Mouse (Mus musculus) brain, embryonic 18.5 days (tissue): Measurements from ENCODE around the gene Uaca.
A peak's percentile ranks its signal among the peaks of the same experiment; 100 is the strongest.

Source experiments
- DNase-seq: peaks from one replicate; pipeline ENCODE4 v3.0.0-alpha.2; 2012; ENCODE audit warnings: low read depth, low spot score

Gene Uaca

DNA sequence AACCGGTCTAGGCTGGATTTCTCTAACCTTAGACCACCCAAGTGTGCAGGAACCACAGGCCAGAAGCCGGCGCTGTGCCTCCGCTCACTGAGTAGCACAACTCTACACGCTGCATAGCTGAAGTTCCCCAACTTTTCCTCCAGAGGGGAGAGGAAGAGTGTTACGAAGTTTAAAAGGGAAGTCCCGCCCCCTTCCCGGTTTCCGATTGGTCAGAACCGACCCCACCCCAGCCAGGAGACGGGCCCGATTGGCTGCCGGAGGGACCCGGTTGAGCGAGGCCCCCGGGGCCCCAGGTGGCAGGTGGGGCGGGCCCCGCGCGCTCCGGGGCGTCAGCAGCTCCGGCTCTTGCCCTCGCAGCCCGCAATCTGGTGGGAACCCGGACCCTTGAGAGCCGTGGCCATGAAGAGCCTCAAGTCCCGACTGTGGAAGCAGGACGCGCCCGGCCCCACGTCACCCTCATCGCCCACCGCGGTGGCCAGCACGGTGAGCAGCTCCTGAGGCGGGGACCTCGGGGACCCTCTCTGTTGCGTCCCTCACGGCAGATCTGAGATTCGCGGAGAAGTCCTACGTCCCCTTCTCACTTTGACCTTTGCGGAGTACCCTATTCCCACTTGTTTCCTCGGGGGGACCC, at the start of gene Uaca:
Gene Uaca, plus strand, starts transcription at position 333 of the 631 bp plus-strand sequence.
- DNase-seq = peak; percentile 58

DNA sequence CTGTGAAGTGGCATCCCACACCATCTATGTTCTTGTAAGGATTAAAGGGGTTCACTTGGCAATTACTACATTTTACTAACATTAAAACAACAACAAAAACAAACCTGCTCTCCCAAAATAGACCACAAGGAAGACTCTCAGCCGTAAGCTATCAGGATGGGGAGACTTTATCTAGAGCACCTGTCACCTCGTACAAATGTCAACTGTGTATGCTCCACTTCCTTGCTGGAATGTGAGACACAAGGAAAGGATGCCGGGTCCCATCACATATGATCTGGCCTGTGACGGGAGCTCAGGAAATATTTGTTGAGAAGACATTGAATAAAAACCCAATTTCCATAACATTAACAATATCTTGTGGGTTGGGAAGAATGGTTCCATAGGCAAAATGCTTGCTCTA, 49.4 kb upstream of the Uaca start:
- DNase-seq = no peak

DNA sequence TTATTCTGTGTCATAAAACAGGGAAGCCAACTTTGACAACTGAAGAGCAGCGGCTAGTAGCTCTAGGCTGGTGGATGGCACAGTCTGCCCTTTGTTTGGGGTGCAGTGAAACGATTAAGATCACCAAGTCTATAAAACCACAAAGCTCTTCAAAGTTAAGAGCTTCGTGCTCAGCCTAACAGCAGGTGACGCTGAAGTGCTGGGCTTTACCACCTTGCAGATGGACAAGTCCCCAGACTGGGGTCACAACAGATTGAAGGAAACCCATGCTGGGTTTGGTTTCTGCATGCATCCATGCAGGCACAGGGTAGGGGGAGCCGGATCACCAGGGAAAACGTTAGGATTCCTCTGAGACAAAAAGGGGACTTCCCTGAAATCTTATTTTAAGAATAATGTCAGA, 47.8 kb upstream of the Uaca start:
- DNase-seq = no peak

DNA sequence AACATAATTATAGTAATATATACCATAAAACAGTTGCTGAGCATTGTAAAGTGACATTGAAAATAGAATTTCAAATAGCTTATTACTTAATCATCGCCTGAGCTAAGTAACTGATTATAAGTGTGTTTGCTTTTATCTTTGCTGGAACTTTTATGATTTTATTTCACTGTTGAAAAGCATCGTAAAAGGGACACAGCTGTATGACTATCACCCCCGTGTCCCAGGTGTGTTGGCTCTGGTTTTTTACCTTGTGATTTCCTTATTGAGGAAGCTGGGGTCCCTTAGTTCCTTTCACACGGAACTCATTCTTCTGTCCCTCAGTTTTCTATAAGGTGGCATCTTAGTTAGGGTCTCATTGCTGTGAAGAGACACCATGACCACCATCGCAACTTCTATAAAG, 46.7 kb upstream of the Uaca start:
- DNase-seq = no peak

DNA sequence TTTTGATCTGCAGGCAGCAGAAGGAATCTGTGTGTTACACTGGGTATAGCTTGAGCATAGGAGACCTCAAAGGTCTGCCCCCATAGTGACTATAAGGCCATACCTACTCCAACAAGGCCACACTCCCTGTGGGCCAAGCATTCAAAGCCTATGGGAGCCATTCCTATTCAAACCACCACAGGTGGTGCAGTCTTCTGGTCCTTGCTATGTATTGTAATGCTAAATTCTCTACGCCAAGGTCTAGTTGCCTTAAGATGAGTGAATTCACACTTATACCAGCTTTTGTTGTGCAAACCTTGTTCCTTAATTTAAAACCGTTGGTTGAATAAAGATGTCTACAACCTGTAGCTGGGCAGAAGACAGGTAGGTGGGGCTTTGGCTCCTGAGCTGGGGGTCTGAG, 46.2 kb upstream of the Uaca start:
- no peak for DNase-seq

DNA sequence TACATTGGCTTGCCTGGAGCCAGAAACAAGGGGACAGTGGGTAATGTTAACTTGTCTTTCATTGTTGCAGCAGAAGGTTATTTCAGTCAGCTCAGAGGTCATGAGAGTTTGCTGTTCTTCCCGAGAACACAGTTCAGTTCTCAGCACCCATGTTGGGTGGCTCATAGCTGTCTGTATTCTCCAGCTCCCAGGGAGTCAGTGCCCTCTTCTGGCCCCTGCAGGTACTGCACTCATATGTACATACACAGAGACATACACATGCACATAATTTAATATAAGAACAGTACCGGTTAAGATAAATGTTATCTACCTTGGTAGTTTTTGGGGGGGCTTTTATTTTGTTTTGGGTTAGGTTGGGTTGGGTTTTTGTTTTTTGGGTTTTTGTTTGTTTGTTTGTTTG, 45.2 kb upstream of the Uaca start:
- no peak for DNase-seq

DNA sequence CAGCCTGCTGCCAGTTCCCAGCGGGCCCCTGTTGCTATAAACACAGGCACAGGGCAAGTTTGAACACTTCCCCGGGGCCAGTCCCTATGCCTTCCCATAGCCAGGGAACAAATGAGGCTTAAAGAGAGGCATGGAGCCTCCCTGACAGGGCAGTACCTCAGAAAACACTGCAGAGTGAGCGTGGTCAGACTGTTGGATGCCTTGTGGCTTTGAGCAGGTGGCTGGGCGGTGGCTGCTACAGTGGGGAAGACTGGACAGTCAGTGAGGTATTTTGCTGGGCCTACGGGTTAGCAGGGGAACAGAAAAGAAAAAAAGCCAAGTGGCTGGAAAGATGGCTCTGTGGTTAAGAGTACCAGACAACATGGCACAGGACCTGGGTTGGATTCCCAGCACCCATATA, 43.2 kb upstream of the Uaca start:
- no peak for DNase-seq

DNA sequence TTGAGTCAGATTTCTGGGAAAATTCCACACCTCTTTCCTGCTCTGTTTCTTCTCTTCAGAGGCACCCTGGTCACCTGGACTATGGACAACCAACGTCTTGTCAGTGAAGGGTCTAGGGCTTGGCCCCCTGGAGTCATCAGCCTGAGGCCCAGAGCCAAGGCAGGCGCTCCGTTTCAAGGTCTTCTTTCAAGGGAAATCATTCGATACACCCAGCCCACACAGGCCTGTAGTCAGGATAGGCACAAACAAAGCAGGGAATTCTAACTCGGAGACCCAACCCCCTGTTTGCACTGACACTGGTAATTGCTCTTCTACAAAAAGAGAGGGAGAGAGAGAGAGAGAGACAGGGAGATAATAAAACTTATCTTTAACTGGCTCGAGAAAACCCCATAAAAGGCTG, 42.4 kb upstream of the Uaca start:
- DNase-seq = no peak

DNA sequence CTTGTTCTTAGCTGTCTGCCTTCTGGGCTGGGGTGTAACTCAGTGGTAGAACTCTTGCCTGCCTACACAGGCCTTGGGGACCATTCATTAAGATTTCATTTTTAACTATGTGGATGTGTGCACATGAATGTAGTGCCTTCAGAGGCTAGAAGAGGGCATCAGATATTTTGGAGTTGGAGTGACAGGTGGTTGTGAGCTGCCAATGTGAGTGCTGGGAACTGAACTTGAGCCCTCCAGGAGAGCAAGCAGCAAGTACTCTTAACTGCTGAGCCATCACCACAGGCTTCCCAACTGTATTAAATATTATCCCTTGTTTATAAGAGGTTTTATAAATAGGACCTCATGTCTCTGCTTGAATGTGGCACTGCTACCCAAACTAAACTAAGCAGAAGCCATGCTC, 41.7 kb upstream of the Uaca start:
- DNase-seq = no peak

DNA sequence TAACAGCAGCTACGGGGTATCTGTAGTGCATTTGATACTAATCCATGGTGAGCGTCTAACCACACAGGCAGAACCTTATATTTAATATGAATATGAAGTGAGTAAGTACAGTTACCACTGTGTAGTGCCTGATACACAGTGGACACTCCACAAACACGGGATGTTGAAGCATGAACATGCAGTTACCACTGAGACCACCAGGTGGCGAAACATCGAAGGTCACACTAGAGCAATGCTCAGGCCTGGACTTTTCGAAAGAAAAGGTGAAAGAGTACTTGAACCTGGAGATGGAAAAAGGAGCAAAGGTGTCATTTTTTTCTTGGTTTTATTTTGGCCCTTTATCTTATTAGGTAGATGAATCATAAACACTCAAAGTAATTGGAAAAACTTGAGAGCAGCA, 38.1 kb upstream of the Uaca start:
- DNase-seq = no peak

DNA sequence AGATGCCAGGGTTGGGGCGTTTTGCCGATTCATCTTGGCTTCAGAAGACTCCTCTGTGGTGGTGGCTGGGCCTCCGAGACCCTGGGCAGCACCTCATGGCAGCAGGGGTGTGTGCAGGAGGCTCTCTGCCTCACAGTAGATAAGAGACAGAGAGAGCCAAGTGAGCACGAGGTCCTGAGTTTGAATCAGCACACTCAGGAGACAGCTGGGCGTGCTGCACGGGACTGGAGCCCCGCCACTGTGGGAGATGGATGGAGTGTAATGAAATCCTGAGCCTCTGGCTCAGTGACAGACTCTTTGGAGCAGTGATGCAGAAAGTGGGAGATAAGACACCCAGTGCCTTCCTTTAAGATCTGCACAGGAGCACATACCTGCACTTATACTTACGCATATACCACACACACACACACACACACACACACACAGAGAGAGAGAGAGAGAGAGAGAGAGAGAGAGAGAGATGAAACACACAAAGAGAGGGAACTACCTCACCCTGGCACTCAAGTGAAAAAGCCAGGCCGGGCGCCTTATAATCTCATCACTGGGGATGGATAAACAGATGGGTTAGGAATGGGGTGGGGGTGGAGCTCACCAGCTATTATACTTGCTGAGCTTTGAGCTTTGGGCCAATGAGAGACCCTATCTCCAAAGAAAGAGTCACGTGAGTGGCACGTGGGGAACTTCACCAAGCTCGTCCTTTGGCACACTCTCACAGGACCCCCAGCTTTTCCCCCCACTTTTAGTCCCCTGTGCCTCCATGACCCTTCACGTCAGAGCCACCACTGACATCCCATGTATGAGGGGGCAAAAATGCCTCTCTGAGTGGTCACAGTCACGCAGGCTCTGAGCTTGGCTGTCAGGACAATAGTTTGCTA, 37.2 kb upstream of the Uaca start:
- DNase-seq = no peak

DNA sequence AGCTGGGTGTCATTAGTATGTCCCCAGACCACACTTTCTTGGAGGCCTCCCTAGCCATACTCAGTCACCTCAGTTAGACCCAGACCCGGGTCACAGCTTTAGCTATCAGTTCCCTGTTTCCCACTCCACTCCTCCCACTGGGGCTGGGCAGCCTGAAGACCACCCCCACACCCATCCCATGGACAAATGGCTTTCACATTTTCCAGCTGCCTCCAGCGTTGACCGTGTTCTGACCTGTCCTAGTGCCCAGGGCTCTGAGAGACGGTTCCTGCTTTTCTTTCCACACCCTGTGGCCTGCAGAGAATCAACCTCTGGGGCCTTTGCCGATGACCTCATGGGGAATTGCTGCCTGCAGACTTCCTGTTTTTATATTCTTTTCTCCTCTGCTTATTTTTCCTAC, 36.5 kb upstream of the Uaca start:
- DNase-seq = no peak

DNA sequence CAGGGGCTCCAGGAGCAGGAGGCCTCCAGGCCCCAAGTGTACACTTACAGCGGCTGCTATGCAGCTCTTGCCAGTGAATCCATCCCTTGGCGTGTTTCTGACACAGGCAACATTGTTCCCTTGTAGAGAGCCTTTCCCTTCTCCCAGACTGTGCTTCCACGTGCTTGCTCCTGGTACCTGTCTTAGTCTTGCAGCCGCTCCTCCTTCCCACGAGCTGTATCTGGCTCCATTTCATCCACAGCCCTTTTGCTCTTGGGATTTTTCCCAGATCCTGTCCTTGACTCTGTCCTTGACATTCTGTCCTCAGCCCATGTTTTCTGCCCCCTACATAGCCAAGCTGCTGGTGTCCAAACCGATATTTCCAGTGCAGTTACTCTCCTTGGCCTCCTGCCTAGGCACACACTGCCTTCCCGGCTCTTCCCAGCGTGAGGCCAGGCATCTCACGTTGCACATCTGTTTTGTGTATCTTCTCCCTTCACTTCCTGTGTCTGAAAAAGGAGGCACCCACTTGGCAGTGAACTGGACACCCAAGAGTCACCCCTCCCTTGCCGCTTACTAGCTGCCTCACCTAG, 34.8 kb upstream of the Uaca start:
- no peak for DNase-seq

DNA sequence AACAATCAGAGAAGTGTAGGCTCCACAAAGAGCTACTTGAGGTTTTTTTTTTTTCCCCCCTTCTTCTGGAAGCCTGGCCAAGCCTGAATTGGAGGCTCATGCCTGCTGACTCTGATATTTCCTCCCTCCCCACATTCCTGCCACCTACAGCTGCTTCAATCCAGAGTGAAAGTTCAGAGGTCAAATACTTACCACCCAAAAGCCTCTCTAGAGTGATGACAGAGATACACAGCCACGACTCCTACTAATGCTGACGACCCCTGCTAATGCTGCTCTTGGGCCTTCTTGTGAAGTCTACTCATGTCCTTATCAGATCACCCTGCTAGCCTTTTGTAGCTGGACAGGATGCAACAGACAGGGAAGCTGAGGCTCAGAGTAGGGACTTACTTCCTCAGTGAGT, 29.2 kb upstream of the Uaca start:
- DNase-seq = no peak

DNA sequence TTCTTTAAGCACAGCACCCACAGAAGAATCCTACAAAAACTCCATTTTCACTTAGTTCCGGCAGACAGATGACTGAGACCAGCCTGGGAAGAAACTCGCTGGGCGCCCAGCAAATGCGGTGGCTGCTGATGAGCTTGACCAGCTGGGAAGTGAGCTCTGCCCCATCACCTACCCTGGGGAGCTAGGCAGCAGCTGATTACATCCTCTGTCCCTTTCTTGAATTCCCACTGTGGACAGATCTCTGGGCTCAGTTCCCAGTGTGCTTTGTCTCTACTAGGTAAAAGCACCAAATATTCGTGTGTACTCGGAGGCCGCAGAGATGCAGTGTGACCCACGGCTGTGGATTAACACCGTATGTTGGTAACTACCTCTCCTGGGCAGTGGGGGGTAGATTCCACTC, 25.9 kb upstream of the Uaca start:
- no peak for DNase-seq

DNA sequence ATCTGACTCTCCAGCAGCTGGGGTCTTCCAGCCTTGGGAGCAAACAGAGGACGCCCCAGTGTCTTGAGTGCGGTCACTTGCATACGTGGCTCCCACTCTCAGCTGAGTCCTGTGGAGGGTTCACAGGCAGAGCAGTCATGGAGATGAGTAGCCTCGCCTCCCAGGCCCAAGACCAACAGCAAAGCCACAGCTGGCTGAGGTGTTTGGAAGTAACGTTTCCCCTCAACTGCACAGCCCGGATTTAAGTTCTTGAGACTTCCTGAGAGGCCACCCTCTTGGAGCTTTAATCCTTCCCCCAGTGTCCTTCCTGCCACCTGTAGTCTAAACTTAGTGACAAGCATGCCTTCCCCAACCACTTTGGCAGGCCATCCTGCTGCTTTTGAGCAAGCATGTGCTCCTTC, 24.6 kb upstream of the Uaca start:
- DNase-seq = no peak

DNA sequence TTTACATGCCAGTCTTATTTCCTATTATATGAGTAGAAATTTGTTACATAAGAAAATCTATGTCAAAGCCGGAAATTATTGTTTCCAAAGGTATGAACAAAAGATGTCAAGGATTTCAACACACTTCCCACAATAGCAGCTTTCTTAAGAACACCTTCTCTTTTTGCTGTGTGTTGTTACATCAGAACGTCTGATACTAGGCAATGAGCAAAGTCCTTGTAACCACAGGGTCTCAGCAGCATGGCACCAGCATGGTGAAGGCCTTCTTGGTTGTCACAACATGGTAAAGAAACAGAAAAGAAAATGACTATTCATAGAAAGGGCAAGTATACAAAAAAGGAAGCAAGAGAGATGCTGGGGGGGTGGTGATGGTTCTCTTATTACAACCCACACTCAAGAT, 20.6 kb upstream of the Uaca start:
- no peak for DNase-seq

DNA sequence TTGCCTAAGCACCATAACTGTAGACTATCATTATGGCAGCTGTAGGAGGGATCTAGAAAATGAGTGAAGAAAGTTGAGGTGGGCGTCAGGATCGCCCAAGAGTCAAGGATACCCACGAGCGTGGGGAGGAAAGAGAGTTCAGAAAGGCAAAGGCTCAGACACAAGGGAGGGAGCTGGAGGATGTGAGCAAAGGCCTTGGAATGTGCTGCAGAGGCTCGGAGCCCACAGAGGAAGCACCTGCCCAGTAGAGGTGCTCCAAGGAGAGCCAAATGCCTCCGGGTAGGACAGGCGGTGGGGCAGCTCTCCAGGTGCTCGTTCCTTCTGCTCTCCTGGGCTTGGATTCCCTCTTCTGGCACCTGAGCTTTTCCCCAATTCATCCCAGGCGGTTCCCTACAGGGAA, 17.4 kb upstream of the Uaca start:
- no peak for DNase-seq

DNA sequence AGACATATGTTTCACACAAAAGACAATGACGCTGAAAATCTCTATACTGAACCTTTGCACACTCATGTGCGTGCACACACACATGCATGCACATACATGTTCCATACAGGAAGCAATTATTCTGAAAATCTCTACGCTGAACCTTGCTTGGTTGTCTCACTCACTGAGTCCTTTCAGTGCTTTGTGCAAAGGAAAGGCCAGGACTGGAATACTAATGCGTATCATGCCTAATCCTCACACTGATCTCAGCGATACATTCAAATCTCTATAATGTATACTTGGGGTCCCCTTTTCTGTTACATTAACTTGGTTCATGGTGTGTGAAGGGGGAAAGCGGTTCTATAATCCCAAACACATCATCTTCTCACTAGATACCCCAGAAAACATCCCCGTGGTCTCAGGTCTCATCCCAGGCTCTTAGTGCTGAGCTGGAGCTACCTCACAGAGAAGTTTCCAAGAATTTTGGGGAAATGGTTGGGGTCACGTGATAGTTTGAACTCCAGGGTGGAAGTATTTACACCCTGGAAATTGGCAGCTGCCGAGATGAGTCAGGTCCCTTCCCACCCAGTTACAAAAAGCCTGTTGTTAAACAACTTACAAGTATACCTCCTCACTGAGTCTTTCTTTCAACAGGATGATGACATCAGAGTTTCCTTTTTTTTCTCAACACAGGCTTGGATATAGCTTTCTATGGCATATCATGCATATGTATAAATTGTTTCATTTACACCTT, 12.1 kb upstream of the Uaca start:
- DNase-seq = no peak

DNA sequence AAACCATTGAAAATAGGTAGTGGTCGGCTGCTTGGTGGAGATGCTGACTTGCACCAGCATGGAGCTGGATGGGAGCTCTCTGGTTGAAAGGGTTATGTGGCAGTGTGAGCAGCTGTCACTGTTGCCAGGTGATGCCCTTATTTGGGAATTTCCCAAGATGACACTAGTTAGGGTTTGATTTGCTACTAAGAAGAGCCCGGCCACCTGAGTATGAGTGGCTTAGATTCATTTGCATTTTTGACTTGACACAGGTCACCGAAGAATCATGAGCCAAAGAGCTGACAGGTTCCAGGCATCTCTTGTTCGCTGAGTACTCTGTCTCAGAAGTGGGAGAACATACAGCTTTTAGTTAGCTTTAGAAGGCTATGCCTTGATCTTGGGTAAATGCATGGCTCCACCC, 9.3 kb upstream of the Uaca start:
- DNase-seq = no peak

DNA sequence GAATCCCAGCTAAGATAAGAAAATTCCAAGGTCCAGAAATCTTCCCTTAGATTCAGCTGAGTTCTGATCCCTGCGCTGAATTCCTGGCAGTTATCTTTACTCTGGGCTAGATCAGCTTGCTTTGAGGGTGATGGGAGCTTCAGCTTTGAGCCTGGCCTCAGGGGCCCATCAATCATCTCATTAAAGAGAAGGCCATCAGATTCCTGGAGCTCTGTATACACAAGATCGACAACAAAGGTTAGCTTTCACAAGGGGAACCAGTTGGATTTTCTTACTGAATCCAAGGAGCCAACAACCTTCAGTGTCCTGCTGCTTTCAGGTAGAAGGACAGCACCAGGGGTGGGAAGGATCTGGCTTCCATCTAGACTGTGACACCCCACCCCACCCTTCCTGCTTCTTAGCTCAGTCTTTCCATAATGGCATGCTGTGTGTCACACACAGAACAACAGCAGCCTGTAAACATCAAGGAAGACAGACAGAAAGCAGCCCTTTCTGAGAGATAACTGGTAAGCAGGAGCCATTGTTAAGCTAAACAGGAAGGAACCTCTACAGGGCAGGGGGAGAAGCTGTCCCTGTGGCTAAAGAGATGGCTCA, 6.7 kb upstream of the Uaca start:
- DNase-seq = no peak

DNA sequence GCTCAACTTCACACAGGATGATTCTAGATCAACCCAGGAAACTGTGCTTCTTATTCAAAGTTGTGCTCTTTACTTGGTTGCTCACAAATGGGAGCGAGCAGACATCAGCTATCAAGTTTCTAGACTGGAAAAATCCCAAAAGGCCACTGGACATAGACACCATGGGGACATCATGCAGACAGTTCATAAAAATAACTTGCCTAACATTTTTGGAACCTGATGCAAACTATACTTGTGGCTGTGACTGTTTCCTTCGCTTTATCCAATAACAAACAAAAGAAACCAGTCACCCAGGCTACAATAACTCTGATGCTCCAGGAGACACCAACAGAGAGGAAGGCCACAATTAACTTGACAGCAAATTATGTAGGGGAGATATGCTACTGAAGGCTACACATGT, 4.1 kb upstream of the Uaca start:
- DNase-seq = no peak
